9 mouse cellular contexts compared by ENCODE assay signal in the genomic region with DNA sequence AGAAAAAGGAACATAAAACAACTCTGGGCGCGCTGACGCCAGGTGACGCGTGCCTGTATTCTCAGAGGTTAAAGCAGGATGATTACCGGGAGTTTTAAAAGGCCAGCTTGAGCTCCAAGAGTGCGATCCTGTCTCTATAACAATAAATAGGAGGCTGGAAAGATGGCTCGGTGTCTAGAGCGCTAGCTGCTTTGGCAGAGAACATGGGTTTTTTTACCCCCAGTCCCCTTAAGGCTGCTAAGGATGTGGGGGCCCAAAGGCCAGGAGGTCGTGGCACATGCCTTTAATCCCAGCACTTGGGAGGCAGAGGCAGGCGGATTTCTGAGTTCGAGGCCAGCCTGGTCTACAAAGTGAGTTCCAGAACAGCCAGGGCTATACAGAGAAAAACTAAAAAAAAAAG. TPM values are rescaled to one million over a fixed set of nuclear protein-coding genes. Genes with fewer than 3 reads are reported as not detected.
DNase-seq lines count a peak whose midpoint lies in the region; ATAC-seq and TF ChIP-seq lines count a peak whose summit lies in the region.
"Had no signal": no experiment of that assay in that cellular context is flagged by ENCODE, and none has a peak within 500 bp of the region (broad histone marks: within the 10 kb centered on the region; RNA-seq: fewer than 3 reads in every experiment).

No protein-coding gene starts in this region.

- peak; percentile 23 for DNase-seq in kidney, adult 11 months
- DNase-seq in kidney, postnatal 4 days = no peak
- no peak for DNase-seq in cerebellum, postnatal 14 days
- no peak for DNase-seq in urinary bladder, postnatal 14 days (ENCODE audit: low spot score)
- DNase-seq in testis, postnatal 14 days (ENCODE audit: low spot score) = no peak

- no peaks in the 10 kb centered on the region for H3K36me3 ChIP-seq in hindbrain, embryonic 16.5 days (ENCODE audit: control insufficient read depth, insufficient read depth, low read length)
- no peaks in the 10 kb centered on the region for H3K36me3 ChIP-seq in midbrain, embryonic 16.5 days (ENCODE audit: control insufficient read depth, insufficient read depth, low read length)

- H3K4me3 ChIP-seq in cortical plate, adult 2 months (ENCODE audit: insufficient read depth, low read length) = peak overlapping the region; percentile 39
- H3K4me3 ChIP-seq in hindbrain, embryonic 16.5 days (ENCODE audit: low read length) = peak overlapping the region; percentile 98
- H3K4me3 ChIP-seq in midbrain, embryonic 16.5 days (ENCODE audit: low read depth, low read length) = peak overlapping the region; percentile 94

- no peak for ATAC-seq in hindbrain, embryonic 16.5 days
- no peak for ATAC-seq in midbrain, embryonic 16.5 days

- peak overlapping the region; percentile 97 for H3K9ac ChIP-seq in hindbrain, embryonic 16.5 days (ENCODE audit: low read depth, low read length)
- peak overlapping the region; percentile 97 for H3K9ac ChIP-seq in midbrain, embryonic 16.5 days (ENCODE audit: low read depth, low read length)

- TF ChIP-seq CTCF in cortical plate, adult 2 months (IDR thresholded peaks at IDR 0.05; ENCODE audit: extremely low read depth, insufficient read depth, low read length) = no peak

- no peak for TF ChIP-seq POLR2A in cortical plate, adult 2 months (IDR thresholded peaks at IDR 0.05; ENCODE audit: extremely low read depth, insufficient read depth, low read length)

- H3K4me1 ChIP-seq in cortical plate, adult 2 months (ENCODE audit: control insufficient read depth, insufficient read depth, low read length) = peaks cover 5% of the 10 kb centered on the region; the same call in 1 of the 2 replicates
- H3K4me1 ChIP-seq in hindbrain, embryonic 16.5 days (ENCODE audit: control insufficient read depth, insufficient read depth, low read depth, low read length) = peaks cover 33% of the 10 kb centered on the region
- H3K4me1 ChIP-seq in midbrain, embryonic 16.5 days (ENCODE audit: control insufficient read depth, insufficient read depth, low read length) = peaks cover 29% of the 10 kb centered on the region

- peak overlapping the region; percentile 60 for H3K4me2 ChIP-seq in hindbrain, embryonic 16.5 days (ENCODE audit: low read length)
- H3K4me2 ChIP-seq in midbrain, embryonic 16.5 days (ENCODE audit: low read length) = peak overlapping the region; percentile 71

- no peaks in the 10 kb centered on the region for H3K27me3 ChIP-seq in hindbrain, embryonic 16.5 days (replicated peaks; ENCODE audit: control insufficient read depth, insufficient read depth, low read length)
- H3K27me3 ChIP-seq in midbrain, embryonic 16.5 days (ENCODE audit: control insufficient read depth, insufficient read depth, low read depth, low read length) = no peaks in the 10 kb centered on the region
- H3K27me3 ChIP-seq: Patski had no signal

- 25% methylated on average over 12 of the region's 12 CpGs for WGBS in hindbrain, embryonic 16.5 days
- WGBS in midbrain, embryonic 16.5 days = 28% methylated on average over 12 of the region's 12 CpGs

- H3K9me3 ChIP-seq in hindbrain, embryonic 16.5 days (ENCODE audit: control insufficient read depth, low read length) = no peaks in the 10 kb centered on the region
- H3K9me3 ChIP-seq in midbrain, embryonic 16.5 days (replicated peaks; ENCODE audit: control insufficient read depth, low read length, poor library complexity, severe bottlenecking) = no peaks in the 10 kb centered on the region

- peak overlapping the region; percentile 86 for H3K27ac ChIP-seq in cortical plate, adult 2 months (ENCODE audit: insufficient read depth, low read length)
- peak overlapping the region; percentile 99 for H3K27ac ChIP-seq in hindbrain, embryonic 16.5 days (ENCODE audit: low read depth, low read length)
- peak overlapping the region; percentile 100 for H3K27ac ChIP-seq in midbrain, embryonic 16.5 days (ENCODE audit: low read length)

RNA-seq across cellular contexts. Expression of gene Mlec, which starts 1.2 kb away (rescaled TPM):
- 74.6 and 78.6 TPM in 2 replicates for polyA plus RNA-seq in cortical plate, adult 2 months (2012; rRNA removed)
- 23.8 and 31.5 TPM in 2 replicates for polyA plus RNA-seq in hindbrain, embryonic 16.5 days (2015; fragmentation: Nextera tagmentation; extraction: Ambion mirVana)
- 22.9 and 25.4 TPM in 2 replicates for polyA plus RNA-seq in midbrain, embryonic 16.5 days (2015; fragmentation: Nextera tagmentation; extraction: Ambion mirVana)

RNA-seq across cellular contexts. Expression of gene Unc119b, which starts 24.4 kb away (rescaled TPM):
- 24.8 and 26.2 TPM in 2 replicates for polyA plus RNA-seq in cortical plate, adult 2 months (2012; rRNA removed)
- polyA plus RNA-seq in hindbrain, embryonic 16.5 days (2015; fragmentation: Nextera tagmentation; extraction: Ambion mirVana) = 31.5 and 36.8 TPM in 2 replicates
- polyA plus RNA-seq in midbrain, embryonic 16.5 days (2015; fragmentation: Nextera tagmentation; extraction: Ambion mirVana) = 27.7 and 30.5 TPM in 2 replicates

RNA-seq across cellular contexts. Expression of gene Cabp1, which starts 35.0 kb away (rescaled TPM):
- 444 and 462 TPM in 2 replicates for polyA plus RNA-seq in cortical plate, adult 2 months (2012; rRNA removed)
- polyA plus RNA-seq in hindbrain, embryonic 16.5 days (2015; fragmentation: Nextera tagmentation; extraction: Ambion mirVana) = 6.5 and 11.6 TPM in 2 replicates
- polyA plus RNA-seq in midbrain, embryonic 16.5 days (2015; fragmentation: Nextera tagmentation; extraction: Ambion mirVana) = 5.2 and 5.3 TPM in 2 replicates

RNA-seq across cellular contexts. Expression of gene Acads, which starts 40.0 kb away (rescaled TPM):
- polyA plus RNA-seq in cortical plate, adult 2 months (2012; rRNA removed) = 12.7 and 12.8 TPM in 2 replicates
- polyA plus RNA-seq in hindbrain, embryonic 16.5 days (2015; fragmentation: Nextera tagmentation; extraction: Ambion mirVana) = 20.7 and 22.0 TPM in 2 replicates
- polyA plus RNA-seq in midbrain, embryonic 16.5 days (2015; fragmentation: Nextera tagmentation; extraction: Ambion mirVana) = 14.2 and 15.8 TPM in 2 replicates

Comparison
In these comparisons a context has a peak if more than half of its experiments do, and no peak if none do; other contexts are left out.
1. H3K4me3 ChIP-seq: peak in every context shown above with its lines; median percentile 98 in hindbrain, embryonic 16.5 days; 94 in midbrain, embryonic 16.5 days; 39 in cortical plate, adult 2 months.
2. RNA of gene Cabp1, which starts 35.0 kb away (polyA plus RNA-seq): 444 to 462 TPM in cortical plate, adult 2 months; 6.5 to 11.6 TPM in hindbrain, embryonic 16.5 days and 5.2 to 5.3 TPM in midbrain, embryonic 16.5 days; every median in the first group is over 10 times any median in the second.
3. Peak in every context shown above with its lines, with median percentiles within 50 percentile points of each other: H3K27ac ChIP-seq.